Mouse (Mus musculus) liver, embryonic 11.5 days (tissue): Measurements from ENCODE around the gene Usp19. TPM values are rescaled to one million over a fixed set of nuclear protein-coding genes. Genes with fewer than 3 reads are reported as not detected.

Experiments used
- ATAC-seq: fragments of 200-750 bp; cut with Nextera tagmentation; replicated peaks from 2 replicates; pipeline ENCODE4 v1.8.0; 2017; ENCODE audit warnings: moderate number of reproducible peaks, mild to moderate bottlenecking, moderate TSS enrichment, moderate library complexity; ENCODE audit not compliant: low FRiP score
- DNase-seq: peaks from one replicate; pipeline ENCODE4 v3.0.0-alpha.2; 2017; ENCODE audit warnings: low spot score
- H3K27ac ChIP-seq: fragments of 300-500 bp; sonication (generic); 2 replicates; pipeline ENCODE4 v1.5.1; 2014; ENCODE audit warnings: mild to moderate bottlenecking, low read depth, low read length, control low read depth
- H3K27me3 ChIP-seq: fragments of 300-500 bp; sonication (generic); replicated peaks from 2 replicates; pipeline ENCODE4 v1.6.1; 2014; ENCODE audit warnings: low read length, mixed read lengths; ENCODE audit not compliant: control insufficient read depth, insufficient read depth
- H3K36me3 ChIP-seq: fragments of 300-500 bp; sonication (generic); 2 replicates; pipeline ENCODE4 v1.6.1; 2014; ENCODE audit warnings: mild to moderate bottlenecking, low read length, moderate library complexity, mixed read lengths; ENCODE audit not compliant: control insufficient read depth, insufficient read depth
- H3K4me1 ChIP-seq: fragments of 300-500 bp; sonication (generic); replicated peaks from 2 replicates; pipeline ENCODE4 v1.6.1; 2014; ENCODE audit warnings: low read length, mixed read lengths; ENCODE audit not compliant: control insufficient read depth, insufficient read depth
- H3K4me2 ChIP-seq: fragments of 300-500 bp; sonication (generic); 2 replicates; pipeline ENCODE4 v1.6.1; 2014; ENCODE audit warnings: mild to moderate bottlenecking, control low read depth, moderate library complexity
- H3K4me3 ChIP-seq: fragments of 300-500 bp; sonication (generic); 2 replicates; pipeline ENCODE4 v1.5.1; 2014; ENCODE audit warnings: low read depth, low read length, control low read depth
- H3K9ac ChIP-seq: fragments of 300-500 bp; sonication (generic); 2 replicates; pipeline ENCODE4 v1.6.1; 2014; ENCODE audit warnings: low read depth, low read length, control low read depth
- H3K9me3 ChIP-seq: fragments of 300-500 bp; sonication (generic); 2 replicates; pipeline ENCODE4 v1.6.1; 2016; ENCODE audit warnings: low read length, inconsistent platforms, mixed read lengths; ENCODE audit not compliant: control insufficient read depth
- WGBS: fragments of 180-500 bp; shearing (Covaris S2); extraction: QIAGEN DNeasy Blood & Tissue Kit; methylation state at CpG from one replicate; pipeline ENCODE4 v1.1.7; 2014; 5-methylcytosine and 5-hydroxymethylcytosine counted together
- polyA plus RNA-seq: library from polyadenylated mRNA; unstranded; fragments of >200 nt; fragmentation: Nextera tagmentation; extraction: Ambion mirVana; gene quantifications from 2 replicates; pipeline ENCODE4 v1.2.1, GENCODE M21; 2014

The Usp19 gene
- 57.5 and 66.8 TPM in 2 replicates for polyA plus RNA-seq

DNA sequence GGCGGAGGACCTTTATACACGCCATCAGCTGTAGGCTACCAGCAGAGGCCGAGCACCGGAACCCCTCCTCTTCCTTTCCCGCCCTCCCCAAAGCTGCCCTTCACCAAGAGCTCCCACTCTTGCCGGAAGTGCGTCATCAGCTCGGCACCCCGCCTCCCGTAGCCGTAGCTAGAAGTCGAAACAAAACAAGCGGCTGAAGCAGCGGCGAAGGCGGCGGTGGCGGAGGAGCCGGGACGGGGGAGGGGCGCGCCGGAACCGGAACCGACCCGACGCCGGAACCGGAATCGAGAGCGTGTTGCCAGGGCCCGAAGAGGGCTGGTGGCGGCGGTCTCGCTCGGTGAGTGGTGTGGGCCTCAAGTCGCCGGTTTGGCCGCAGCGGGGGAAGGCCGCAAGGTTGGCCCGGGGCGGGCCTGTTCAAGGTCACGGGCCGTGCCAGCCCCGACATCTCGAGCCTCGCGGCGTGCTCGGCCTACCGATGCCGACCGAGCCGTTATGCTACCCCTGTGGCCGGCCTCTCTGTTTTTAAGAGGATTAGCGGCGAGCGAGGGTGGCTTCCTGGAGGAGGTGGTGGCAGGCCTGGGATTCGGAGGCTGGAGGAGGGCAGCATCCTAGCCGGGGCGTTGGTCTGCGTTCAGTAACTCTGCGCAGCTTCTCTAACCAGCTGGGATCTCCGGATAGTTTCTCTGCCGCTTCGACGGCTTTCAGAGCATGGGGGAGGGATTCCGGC is at the start of gene Usp19:
Gene Usp19, plus strand, starts transcription at position 44 of the 727 bp plus-strand sequence.
- Histone ChIP-seq H3K4me3 (peak within 1 kb of the TSS; percentile 95), H3K9ac (peak within 1 kb of the TSS; percentile 92), H3K4me1 (peaks cover 17% of the 10 kb centered on the region), H3K27ac (peak within 1 kb of the TSS; percentile 97), H3K4me2 (peak within 1 kb of the TSS; percentile 97), H3K36me3 (peaks cover 42% of the 10 kb centered on the region), H3K9me3 (no peaks in the 10 kb centered on the region), H3K27me3 (no peaks in the 10 kb centered on the region)
- DNase-seq: peak; percentile 94
- WGBS: under 1% methylated on average over 69 of the region's 69 CpGs
- ATAC-seq: peak; percentile 92

DNA sequence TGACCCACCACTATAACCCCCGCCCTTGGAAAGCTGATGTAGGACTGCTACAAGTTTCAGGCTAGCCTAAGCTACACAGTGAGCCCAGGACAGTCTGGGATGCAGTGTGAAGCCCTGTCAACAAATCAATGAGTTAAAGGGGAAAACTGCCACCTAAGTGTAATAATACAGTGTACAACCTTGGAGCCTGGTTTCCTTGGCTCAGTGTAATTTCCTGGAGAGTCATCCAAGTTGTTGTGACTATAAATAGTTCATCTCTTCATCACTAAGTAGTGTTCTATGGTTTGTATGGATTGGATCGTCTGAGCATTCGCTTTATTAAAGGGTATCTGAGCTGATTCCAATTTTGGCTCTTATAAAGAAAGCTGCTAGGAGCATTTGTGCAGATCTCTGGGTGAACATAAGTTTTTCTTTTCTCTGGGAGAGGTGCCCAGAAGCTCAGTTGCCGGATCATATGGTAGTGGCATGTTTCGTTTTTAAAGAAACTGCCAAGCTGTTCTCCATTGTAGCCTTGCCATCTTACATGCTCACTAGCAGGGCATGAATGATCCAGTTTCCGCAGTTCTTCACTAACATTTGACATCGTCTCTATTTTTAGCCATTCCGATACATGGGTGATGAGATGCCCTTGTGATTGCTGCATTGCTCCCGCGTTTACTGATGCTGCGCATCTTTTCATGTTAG is 49.0 kb upstream of the Usp19 start:
- H3K27ac ChIP-seq: no peak overlapping the region
- no peak overlapping the region for H3K4me3 ChIP-seq
- 88% methylated on average over 11 of the region's 11 CpGs for WGBS
- H3K27me3 ChIP-seq: no peaks in the 10 kb centered on the region
- no peak overlapping the region for H3K4me2 ChIP-seq
- ATAC-seq (no peak), DNase-seq (no peak)
- H3K4me1 ChIP-seq: no peaks in the 10 kb centered on the region; the same call in 1 of the 2 replicates
- H3K9me3 ChIP-seq: no peaks in the 10 kb centered on the region
- H3K9ac ChIP-seq: no peak overlapping the region
- no peaks in the 10 kb centered on the region for H3K36me3 ChIP-seq

DNA sequence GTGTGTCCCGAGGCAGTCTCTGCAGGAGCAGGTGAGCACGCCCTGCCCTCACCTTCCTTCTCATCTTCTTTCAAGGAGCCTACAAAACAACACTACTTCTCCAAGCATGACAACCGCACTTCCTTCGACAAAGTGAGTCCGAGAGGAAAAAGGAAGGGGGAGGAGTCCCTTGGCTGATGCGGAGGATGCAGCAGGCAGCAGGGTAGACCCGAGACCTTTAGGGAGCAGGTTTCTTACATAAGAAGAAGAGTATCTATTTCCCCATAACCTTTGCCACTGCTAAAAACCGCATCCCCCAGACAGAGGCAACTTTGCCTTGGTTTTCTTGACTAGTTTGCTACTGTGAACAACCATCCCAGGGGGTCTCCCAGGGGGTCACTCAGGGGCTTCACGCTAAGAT is 45.3 kb upstream of the Usp19 start:
- ATAC-seq: no peak
- 50% methylated on average over 9 of the region's 9 CpGs for WGBS
- H3K36me3 ChIP-seq: peaks cover 4% of the 10 kb centered on the region; the same call in 1 of the 2 replicates
- no peak overlapping the region for H3K27ac ChIP-seq
- H3K9me3 ChIP-seq: no peaks in the 10 kb centered on the region
- peaks cover 8% of the 10 kb centered on the region for H3K4me1 ChIP-seq
- H3K9ac ChIP-seq: no peak overlapping the region
- DNase-seq: no peak
- H3K27me3 ChIP-seq: no peaks in the 10 kb centered on the region
- no peak overlapping the region for H3K4me3 ChIP-seq
- no peak overlapping the region for H3K4me2 ChIP-seq

DNA sequence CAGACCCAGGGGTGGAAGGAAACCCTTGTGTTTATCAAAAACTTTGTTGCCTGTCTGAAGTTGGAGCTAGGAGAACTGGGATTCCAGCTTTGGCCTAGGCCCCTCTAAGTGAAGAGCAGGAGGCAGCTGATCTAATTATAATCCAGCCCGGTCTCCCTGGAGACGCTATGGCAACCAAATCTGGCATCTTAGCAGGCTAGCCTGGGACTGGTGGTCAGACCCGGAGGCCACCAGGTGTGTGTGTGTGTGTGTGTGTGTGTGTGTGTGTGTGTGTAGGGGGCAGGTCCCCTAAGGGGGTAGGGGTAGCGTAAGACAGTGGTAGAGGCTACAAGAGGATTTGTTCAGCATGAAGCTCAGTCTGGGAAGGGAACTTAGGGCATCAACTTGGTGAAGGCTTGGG is 40.5 kb upstream of the Usp19 start:
- Histone ChIP-seq H3K27ac (peak overlapping the region; percentile 13; the same call in 1 of the 2 replicates), H3K4me1 (peaks cover 41% of the 10 kb centered on the region), H3K27me3 (no peaks in the 10 kb centered on the region), H3K9ac (peak overlapping the region; percentile 70), H3K36me3 (peaks cover 4% of the 10 kb centered on the region; the same call in 1 of the 2 replicates), H3K4me3 (peak overlapping the region; percentile 65), H3K9me3 (no peaks in the 10 kb centered on the region), H3K4me2 (peak overlapping the region; percentile 98)
- ATAC-seq (no peak), DNase-seq (no peak)
- WGBS: 70% methylated on average over 4 of the region's 4 CpGs

DNA sequence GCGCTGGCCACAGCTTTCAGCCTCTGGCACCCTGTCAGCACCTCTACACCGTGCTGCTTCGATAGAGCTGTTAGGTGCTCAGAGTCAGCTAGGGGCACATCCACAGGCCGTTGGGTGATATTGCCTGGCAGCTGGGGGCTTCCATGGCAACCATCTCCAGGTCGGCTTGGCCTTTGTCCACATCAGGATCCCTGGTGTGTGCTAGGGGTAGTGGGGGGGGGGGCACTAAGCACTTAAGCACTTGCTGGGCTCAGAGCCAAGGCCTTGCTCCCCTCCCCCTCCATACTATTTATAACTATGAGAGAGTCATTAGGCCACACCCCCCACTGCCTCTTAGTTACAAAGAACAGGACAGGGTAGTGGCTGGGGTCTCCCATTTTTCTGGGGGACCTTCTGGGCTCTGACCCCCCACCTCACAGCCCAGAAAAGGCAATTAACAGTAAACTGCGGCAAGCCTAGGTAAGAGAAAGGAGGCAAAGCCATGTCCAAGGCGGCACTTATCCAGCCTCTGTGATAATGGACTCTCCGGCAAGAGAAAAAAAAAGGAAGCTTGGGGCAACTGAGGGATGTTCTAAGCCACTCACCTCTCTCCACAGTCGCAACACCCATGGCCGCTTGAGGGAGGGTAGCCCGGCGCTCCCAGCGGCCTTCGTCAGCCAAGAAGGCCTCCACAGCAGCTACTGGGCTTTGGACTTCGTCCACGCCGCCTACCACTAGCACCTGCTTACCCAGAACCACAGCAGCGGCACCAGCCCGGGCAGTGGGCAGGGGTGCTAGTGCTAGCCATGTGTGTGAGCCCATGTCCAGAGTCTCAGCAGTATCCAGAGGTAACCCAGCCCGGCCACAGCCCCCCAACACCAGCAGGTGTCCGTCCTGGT is 39.9 kb upstream of the Usp19 start:
- Histone ChIP-seq H3K27ac (peak overlapping the region; percentile 90), H3K36me3 (peaks cover 4% of the 10 kb centered on the region; the same call in 1 of the 2 replicates), H3K9ac (peak overlapping the region; percentile 70), H3K9me3 (no peaks in the 10 kb centered on the region), H3K27me3 (no peaks in the 10 kb centered on the region), H3K4me2 (peak overlapping the region; percentile 98), H3K4me3 (peak overlapping the region; percentile 65), H3K4me1 (peaks cover 41% of the 10 kb centered on the region)
- ATAC-seq (peak; percentile 6; the same call in 1 of the 2 replicates), DNase-seq (no peak)
- WGBS: 63% methylated on average over 21 of the region's 21 CpGs

DNA sequence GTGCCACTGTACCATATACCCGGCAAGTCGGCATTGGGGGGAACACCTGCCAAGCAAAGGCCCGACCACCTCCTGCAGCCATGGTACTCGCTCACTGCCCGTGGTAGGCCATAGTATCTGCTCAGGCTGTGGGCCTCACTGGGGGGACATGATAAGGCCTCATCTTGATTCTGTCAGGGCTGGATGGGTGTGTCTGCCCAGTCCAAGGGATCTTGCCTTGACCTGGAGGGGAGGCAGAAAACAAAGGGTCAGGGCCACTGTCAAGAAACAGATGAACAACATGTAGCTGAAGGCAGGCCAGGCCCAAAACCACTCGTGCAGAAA is 39.3 kb upstream of the Usp19 start:
- peak overlapping the region; percentile 70 for H3K9ac ChIP-seq
- H3K4me2 ChIP-seq: peak overlapping the region; percentile 98
- H3K4me1 ChIP-seq: peaks cover 46% of the 10 kb centered on the region
- peaks cover 4% of the 10 kb centered on the region; the same call in 1 of the 2 replicates for H3K36me3 ChIP-seq
- DNase-seq (peak; percentile 45), ATAC-seq (peak; percentile 66)
- peak overlapping the region; percentile 65 for H3K4me3 ChIP-seq
- 47% methylated on average over 6 of the region's 6 CpGs for WGBS
- no peaks in the 10 kb centered on the region for H3K9me3 ChIP-seq
- peak overlapping the region; percentile 90 for H3K27ac ChIP-seq
- H3K27me3 ChIP-seq: no peaks in the 10 kb centered on the region

DNA sequence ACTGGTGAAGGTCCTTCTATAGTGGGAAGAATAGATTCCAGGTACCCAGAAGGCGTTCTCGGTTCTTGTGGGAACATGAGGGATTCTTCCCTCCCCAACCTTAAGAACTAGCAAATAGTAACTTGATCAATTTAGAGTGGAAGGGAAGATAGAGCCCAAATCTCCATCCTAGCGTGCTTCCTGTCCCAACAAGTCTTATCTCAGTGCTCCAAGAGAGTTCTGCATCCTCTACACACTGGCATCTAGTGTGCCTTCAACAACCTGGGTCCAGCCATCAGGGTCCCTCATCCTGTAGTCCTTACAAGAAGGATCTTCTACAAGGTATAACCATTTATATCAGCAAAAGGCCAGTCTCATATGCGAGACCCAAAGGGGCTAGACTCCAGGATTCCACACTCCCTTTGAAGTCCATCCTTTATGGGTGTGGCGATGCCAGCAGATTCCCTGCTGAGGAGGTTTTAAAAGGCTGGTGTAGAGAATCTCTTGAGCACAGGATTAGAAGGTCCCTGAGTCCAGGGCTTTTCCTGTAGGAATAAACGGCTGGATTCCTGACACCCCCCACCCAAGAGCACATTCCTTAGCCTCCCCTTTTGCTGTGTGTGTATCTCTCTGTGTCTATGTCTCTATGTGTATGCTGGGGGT is 38.8 kb upstream of the Usp19 start:
- H3K9ac ChIP-seq: peak overlapping the region; percentile 70
- ATAC-seq (no peak; the same call in 1 of the 2 replicates), DNase-seq (no peak)
- peaks cover 47% of the 10 kb centered on the region for H3K4me1 ChIP-seq
- no peaks in the 10 kb centered on the region for H3K27me3 ChIP-seq
- 47% methylated on average over 6 of the region's 6 CpGs for WGBS
- no peaks in the 10 kb centered on the region for H3K9me3 ChIP-seq
- peaks cover 4% of the 10 kb centered on the region; the same call in 1 of the 2 replicates for H3K36me3 ChIP-seq
- H3K4me3 ChIP-seq: peak overlapping the region; percentile 65
- peak overlapping the region; percentile 90 for H3K27ac ChIP-seq
- H3K4me2 ChIP-seq: peak overlapping the region; percentile 98
